Mouse (Mus musculus) large intestine, adult 2 months (tissue): ENCODE results near the gene Prn. TPM values are rescaled to one million over a fixed set of nuclear protein-coding genes. Genes with fewer than 3 reads are reported as not detected.
A peak's percentile ranks its signal among the peaks of the same experiment; 100 is the strongest.

Source experiments
- DNase-seq: peaks from one replicate; pipeline ENCODE4 v3.0.0-alpha.2; 2012; ENCODE audit warnings: low read depth, low spot score
- WGBS: fragments of 180-500 bp; shearing (Covaris S2); methylation state at CpG from one replicate; pipeline ENCODE4 v1.1.7; 2018; 5-methylcytosine and 5-hydroxymethylcytosine counted together
- polyA plus RNA-seq: library from polyadenylated mRNA; depleted of rRNA; stranded (reverse); fragments of >200 nt; gene quantifications from 2 replicates; pipeline ENCODE4 v1.2.3, GENCODE M21; 2012; rRNA removed

Gene Prn
- polyA plus RNA-seq, result not detected in 2 replicates

- 5% methylated on average over 52 of the region's 52 CpGs for WGBS
- peak; percentile 67 for DNase-seq
These were observed at the start of gene Prn, which contains the start of gene Prnp for GRCm38 (mm10) chr2:131909683-131910572. TSS of gene Prn (plus strand) at chr2:131909957. TSS of gene Prnp (plus strand) at chr2:131909928.

GRCm38 (mm10) chr2:131862617-131863275 lies 47.0 kb upstream of the Prn start:
- no peak for DNase-seq
- 49% methylated on average over 3 of the region's 3 CpGs for WGBS

- no peak for DNase-seq
- 63% methylated on average over 3 of the region's 3 CpGs for WGBS
These were observed 46.3 kb upstream of the Prn start for GRCm38 (mm10) chr2:131863472-131863871.

GRCm38 (mm10) chr2:131864262-131864796 lies 45.4 kb upstream of the Prn start:
- DNase-seq, result no peak
- 87% methylated on average over 2 of the region's 2 CpGs for WGBS

GRCm38 (mm10) chr2:131866676-131867075 lies 43.1 kb upstream of the Prn start:
- DNase-seq, result no peak

- no peak for DNase-seq
- WGBS, result 57% methylated on average over 5 of the region's 5 CpGs
These were observed 40.8 kb upstream of the Prn start for GRCm38 (mm10) chr2:131868983-131869382.

GRCm38 (mm10) chr2:131873376-131873775 lies 36.4 kb upstream of the Prn start:
- DNase-seq, result no peak
- 35% methylated on average over 1 of the region's 1 CpGs for WGBS

GRCm38 (mm10) chr2:131876551-131877265 lies 33.0 kb upstream of the Prn start:
- WGBS, result 77% methylated on average over 7 of the region's 7 CpGs
- DNase-seq, result no peak

GRCm38 (mm10) chr2:131881766-131882165 lies 28.0 kb upstream of the Prn start:
- peak; percentile 22 for DNase-seq
- WGBS, result 40% methylated on average over 4 of the region's 4 CpGs

- 56% methylated on average over 2 of the region's 2 CpGs for WGBS
- DNase-seq, result no peak
These were observed 26.6 kb upstream of the Prn start for GRCm38 (mm10) chr2:131883136-131883535.

- WGBS, result 84% methylated on average over 6 of the region's 6 CpGs
- no peak for DNase-seq
These were observed 23.1 kb upstream of the Prn start for GRCm38 (mm10) chr2:131886503-131887160.

GRCm38 (mm10) chr2:131888233-131888632 lies 21.5 kb upstream of the Prn start:
- no peak for DNase-seq
- 58% methylated on average over 7 of the region's 7 CpGs for WGBS

GRCm38 (mm10) chr2:131892534-131892933 lies 17.2 kb upstream of the Prn start:
- no peak for DNase-seq
- 45% methylated on average over 5 of the region's 5 CpGs for WGBS

- DNase-seq, result no peak
These were observed 14.7 kb upstream of the Prn start for GRCm38 (mm10) chr2:131895106-131895505.

GRCm38 (mm10) chr2:131896011-131896410 lies 13.7 kb upstream of the Prn start:
- WGBS, result 91% methylated on average over 4 of the region's 4 CpGs
- no peak for DNase-seq

More at GRCm38 (mm10) chr2:131895106-131895505, 14.7 kb upstream of the Prn start:
- 70% methylated on average over 2 of the region's 2 CpGs for WGBS

- no peak for DNase-seq
- 89% methylated on average over 12 of the region's 12 CpGs for WGBS
These were observed 12.2 kb upstream of the Prn start for GRCm38 (mm10) chr2:131897336-131898109.

GRCm38 (mm10) chr2:131902423-131902822 lies 7.3 kb upstream of the Prn start:
- no peak for DNase-seq
- 30% methylated on average over 3 of the region's 3 CpGs for WGBS

GRCm38 (mm10) chr2:131902867-131903266 lies 6.9 kb upstream of the Prn start:
- WGBS, result 32% methylated on average over 8 of the region's 8 CpGs
- no peak for DNase-seq

- WGBS, result 82% methylated on average over 5 of the region's 5 CpGs
- DNase-seq, result no peak
These were observed 4.7 kb upstream of the Prn start for GRCm38 (mm10) chr2:131905025-131905424.
